Mouse (Mus musculus) spleen, postnatal 10 days (tissue): ENCODE results near the gene Abcb10.
"Not testable (repeated sequence)": the region's sequence is repeated elsewhere in the genome, so short reads cannot be mapped to it uniquely, and the experiment has no call there.

ENCODE experiments used
- DNase-seq, 2 experiments: peaks; one replicate each; pipeline ENCODE4 v3.0.0; 2021 to 2022; ENCODE audit warnings: low spot score in 2 of 2

The Abcb10 gene

GRCm38 (mm10) chr8:123982826-123983400 is at the start of gene Abcb10:
Gene Abcb10 (minus strand): TSS chr8:123983122.
- peak; percentile 87 to 88 for DNase-seq

GRCm38 (mm10) chr8:124027831-124028230 is 44.9 kb upstream of the Abcb10 start:
- no peak for DNase-seq

- DNase-seq, result not testable (repeated sequence)
These were observed 43.3 kb upstream of the Abcb10 start for GRCm38 (mm10) chr8:124026265-124026664.

GRCm38 (mm10) chr8:124021237-124022227 is 38.6 kb upstream of the Abcb10 start, which contains the start of the genes Taf5l and Urb2:
Gene Taf5l (minus strand): TSS chr8:124021397.
Gene Urb2 (plus strand): TSS chr8:124021508.
- peak; percentile 95 to 96 for DNase-seq

GRCm38 (mm10) chr8:124020439-124021236 is 37.7 kb upstream of the Abcb10 start:
- peak in 1 of 2 experiments; percentile 63 for DNase-seq

GRCm38 (mm10) chr8:124019782-124020181 is 36.9 kb upstream of the Abcb10 start:
- peak; percentile 46 to 51 for DNase-seq

- no peak for DNase-seq
These were observed 31.8 kb upstream of the Abcb10 start for GRCm38 (mm10) chr8:124014751-124015150.

- DNase-seq, result not testable (repeated sequence)
These were observed 31.4 kb upstream of the Abcb10 start for GRCm38 (mm10) chr8:124014299-124014698.

- no peak for DNase-seq
These were observed 29.2 kb upstream of the Abcb10 start for GRCm38 (mm10) chr8:124011989-124012586.

- no peak for DNase-seq
These were observed 28.7 kb upstream of the Abcb10 start for GRCm38 (mm10) chr8:124011580-124011979.

GRCm38 (mm10) chr8:124007829-124008228 is 24.9 kb upstream of the Abcb10 start:
- DNase-seq, result no peak

- DNase-seq, result no peak
These were observed 19.7 kb upstream of the Abcb10 start for GRCm38 (mm10) chr8:124002546-124003108.

GRCm38 (mm10) chr8:123999568-123999967 is 16.6 kb upstream of the Abcb10 start:
- DNase-seq, result no peak

GRCm38 (mm10) chr8:123993997-123994396 is 11.1 kb upstream of the Abcb10 start:
- DNase-seq, result no peak

GRCm38 (mm10) chr8:123993597-123993996 is 10.7 kb upstream of the Abcb10 start:
- DNase-seq, result no peak

- peak in 1 of 2 experiments; percentile 69 for DNase-seq
These were observed 9.7 kb upstream of the Abcb10 start for GRCm38 (mm10) chr8:123992587-123992986.

GRCm38 (mm10) chr8:123990277-123991049 is 7.5 kb upstream of the Abcb10 start:
- peak in 1 of 2 experiments; percentile 41 for DNase-seq

GRCm38 (mm10) chr8:123989128-123989527 is 6.2 kb upstream of the Abcb10 start:
- DNase-seq, result peak in 1 of 2 experiments; percentile 42

- peak; percentile 61 to 78 for DNase-seq
These were observed 5.7 kb upstream of the Abcb10 start for GRCm38 (mm10) chr8:123988605-123989038.

GRCm38 (mm10) chr8:123982291-123982793 is 580 bp downstream of the Abcb10 start:
- DNase-seq, result peak; percentile 62 to 72
